Mouse (Mus musculus): Measurements from ENCODE around the gene Clcf1.

Clcf1 gene

GRCm38 (mm10) chr19:4214071-4214770 is at the start of gene Clcf1, which contains the start of gene AC109138.7:
Gene Clcf1 (plus strand): TSS chr19:4214238.
Gene AC109138.7 (plus strand): TSS chr19:4214357.
- CTCF ChIA-PET = interaction anchor here (0.5 to 1.3 kb wide), 4 partner anchors 14 to 89 kb away, joined by 3 to 5 read pairs (median 4); no protein-coding TSS in a partner anchor

- CTCF ChIA-PET = interaction anchor here (0.7 kb wide), 1 partner anchor 583 kb away, joined by 4 read pairs; no protein-coding TSS in a partner anchor
Observed at GRCm38 (mm10) chr19:4164721-4165120, 49.3 kb upstream of the Clcf1 start.

- CTCF ChIA-PET = no interaction called here
Observed at GRCm38 (mm10) chr19:4166678-4167476, 47.2 kb upstream of the Clcf1 start.

GRCm38 (mm10) chr19:4169378-4169784 is 44.7 kb upstream of the Clcf1 start:
- CTCF ChIA-PET = interaction anchor here (0.7 to 0.8 kb wide), 2 partner anchors 14 to 27 kb away, joined by 3 read pairs; no protein-coding TSS in a partner anchor

- CTCF ChIA-PET = no interaction called here
Observed at GRCm38 (mm10) chr19:4169810-4170209, 44.2 kb upstream of the Clcf1 start.

GRCm38 (mm10) chr19:4170723-4171392 is 43.2 kb upstream of the Clcf1 start:
- CTCF ChIA-PET = no interaction called here

- CTCF ChIA-PET = no interaction called here
Observed at GRCm38 (mm10) chr19:4171393-4172290, 42.4 kb upstream of the Clcf1 start.

- CTCF ChIA-PET = no interaction called here
Observed at GRCm38 (mm10) chr19:4172925-4173324, 41.1 kb upstream of the Clcf1 start.

- CTCF ChIA-PET = interaction anchor here (0.7 kb wide), 1 partner anchor 20 kb away, joined by 3 read pairs; no protein-coding TSS in a partner anchor
Observed at GRCm38 (mm10) chr19:4175368-4175947, 38.6 kb upstream of the Clcf1 start, which contains the start of gene Carns1. Gene Carns1 (minus strand): TSS chr19:4175479.

GRCm38 (mm10) chr19:4180411-4180810 is 33.6 kb upstream of the Clcf1 start:
- CTCF ChIA-PET = no interaction called here

GRCm38 (mm10) chr19:4181892-4182291 is 32.1 kb upstream of the Clcf1 start:
- CTCF ChIA-PET = no interaction called here

- CTCF ChIA-PET = no interaction called here
Observed at GRCm38 (mm10) chr19:4183689-4184088, 30.3 kb upstream of the Clcf1 start.

GRCm38 (mm10) chr19:4184976-4185975 is 28.8 kb upstream of the Clcf1 start:
- CTCF ChIA-PET = interaction anchor here (0.6 to 1.7 kb wide), 5 partner anchors 12 to 119 kb away, joined by 3 to 7 read pairs (median 3); no protein-coding TSS in a partner anchor

GRCm38 (mm10) chr19:4187303-4187702 is 26.7 kb upstream of the Clcf1 start:
- CTCF ChIA-PET = interaction anchor here (0.6 to 1.5 kb wide), 4 partner anchors 30 to 862 kb away, joined by 3 to 4 read pairs (median 4); no protein-coding TSS in a partner anchor

- CTCF ChIA-PET = interaction anchor here (0.5 to 1.1 kb wide), 2 partner anchors 51 to 484 kb away, joined by 3 to 4 read pairs; no protein-coding TSS in a partner anchor
Observed at GRCm38 (mm10) chr19:4189051-4189620, 24.9 kb upstream of the Clcf1 start.

GRCm38 (mm10) chr19:4190831-4191334 is 23.2 kb upstream of the Clcf1 start, which contains the start of gene Tbc1d10c:
Gene Tbc1d10c (minus strand): TSS chr19:4191284.
- CTCF ChIA-PET = interaction anchor here (0.8 kb wide), 2 partner anchors 13 to 36 kb away, joined by 3 read pairs; no protein-coding TSS in a partner anchor

- CTCF ChIA-PET = interaction anchor here (0.6 to 1.1 kb wide), 4 partner anchors 15 to 144 kb away, joined by 3 to 14 read pairs (median 4); partner anchors contain the start of gene Ptprcap
Observed at GRCm38 (mm10) chr19:4191528-4192250, 22.3 kb upstream of the Clcf1 start, which contains the start of gene Ppp1ca. Gene Ppp1ca (plus strand): TSS chr19:4192065.
